Mouse (Mus musculus): ENCODE measurements around the gene Dgkh.

DNA sequence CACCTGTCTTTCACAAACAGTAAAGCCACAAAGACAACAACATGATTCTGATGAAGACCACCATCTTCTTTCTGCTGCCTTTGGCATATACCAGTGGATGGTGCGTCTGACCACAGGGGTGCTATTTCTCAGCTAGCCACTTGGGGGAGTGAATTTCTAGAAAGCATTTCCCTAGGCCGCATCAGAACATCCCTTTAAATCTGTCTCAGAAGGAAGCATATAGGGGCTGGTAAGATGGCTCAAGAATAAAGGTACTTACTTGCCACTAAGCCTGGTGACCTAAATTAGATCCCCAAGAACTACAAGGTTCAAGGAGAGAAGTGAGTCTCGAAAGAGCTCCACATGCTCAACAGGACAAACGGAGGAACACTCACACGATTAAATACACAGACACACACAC, 119.0 kb downstream of the Dgkh start:
- TF ChIP-seq POLR2A (IDR thresholded peaks at IDR 0.05; ENCODE audit: insufficient read depth, low read depth, low read length): no peak
- TF ChIP-seq CTCF (IDR thresholded peaks at IDR 0.05; ENCODE audit: insufficient read depth, low read depth, low read length): no peak

Data from olfactory bulb, adult 2 months (tissue).